Mouse (Mus musculus) stomach, embryonic 15.5 days (tissue): ENCODE data around the gene Tbc1d10b. TPM values are rescaled to one million over a fixed set of nuclear protein-coding genes. Genes with fewer than 3 reads are reported as not detected.

Source experiments
- ATAC-seq: fragments of 200-750 bp; cut with Nextera tagmentation; 2 replicates; pipeline ENCODE4 v1.8.0; 2017; ENCODE audit warnings: low read depth, moderate number of reproducible peaks, moderate TSS enrichment; ENCODE audit not compliant: insufficient read depth, low FRiP score
- H3K27ac ChIP-seq: fragments of 300-500 bp; sonication (generic); 2 replicates; pipeline ENCODE4 v1.5.1; 2015; ENCODE audit warnings: mild to moderate bottlenecking, inconsistent platforms
- H3K27me3 ChIP-seq: fragments of 300-500 bp; sonication (generic); replicated peaks from 2 replicates; pipeline ENCODE4 v1.6.1; 2015; ENCODE audit warnings: inconsistent platforms
- H3K36me3 ChIP-seq: fragments of 300-500 bp; sonication (generic); 2 replicates; pipeline ENCODE4 v1.6.1; 2015; ENCODE audit warnings: inconsistent platforms
- H3K4me1 ChIP-seq: fragments of 300-500 bp; sonication (generic); 2 replicates; pipeline ENCODE4 v1.6.1; 2015; ENCODE audit warnings: inconsistent platforms
- H3K4me2 ChIP-seq: fragments of 300-500 bp; sonication (generic); 2 replicates; pipeline ENCODE4 v1.6.1; 2015; ENCODE audit warnings: mild to moderate bottlenecking, inconsistent platforms
- H3K4me3 ChIP-seq: fragments of 300-500 bp; sonication (generic); replicated peaks from 2 replicates; pipeline ENCODE4 v1.5.1; 2015; ENCODE audit warnings: inconsistent platforms
- H3K9ac ChIP-seq: fragments of 300-500 bp; sonication (generic); 2 replicates; pipeline ENCODE4 v1.6.1; 2015; ENCODE audit warnings: inconsistent platforms
- H3K9me3 ChIP-seq: fragments of 300-500 bp; sonication (generic); 2 replicates; pipeline ENCODE4 v1.6.1; 2016; ENCODE audit warnings: inconsistent platforms
- WGBS: fragments of 180-500 bp; shearing (Covaris S2); methylation state at CpG from one replicate; pipeline ENCODE4 v1.1.7; 2015; 5-methylcytosine and 5-hydroxymethylcytosine counted together
- polyA plus RNA-seq: library from polyadenylated mRNA; unstranded; fragments of >200 nt; fragmentation: Nextera tagmentation; extraction: Ambion mirVana; gene quantifications from 2 replicates; pipeline ENCODE4 v1.2.1, GENCODE M21; 2015

Gene Tbc1d10b
- polyA plus RNA-seq, 1 experiment from 2014 or later, result 24.4 TPM

- Histone ChIP-seq H3K36me3 (no peaks in the 10 kb centered on the region), H3K27me3 (no peaks in the 10 kb centered on the region), H3K4me1 (no peaks in the 10 kb centered on the region), H3K4me3 (no peak overlapping the region), H3K9me3 (no peaks in the 10 kb centered on the region), H3K9ac (no peak overlapping the region), H3K27ac (no peak overlapping the region), H3K4me2 (no peak overlapping the region)
- ATAC-seq, result no peak
- 97% methylated on average over 3 of the region's 3 CpGs for WGBS
Observed at GRCm38 (mm10) chr7:127223106-127223505, 14.8 kb upstream of the Tbc1d10b start.

GRCm38 (mm10) chr7:127220440-127220839, 12.2 kb upstream of the Tbc1d10b start:
- H3K4me2 ChIP-seq, result no peak overlapping the region
- WGBS, result 71% methylated on average over 6 of the region's 6 CpGs
- H3K4me3 ChIP-seq, result no peak overlapping the region
- no peaks in the 10 kb centered on the region for H3K9me3 ChIP-seq
- H3K27me3 ChIP-seq, result no peaks in the 10 kb centered on the region
- H3K27ac ChIP-seq, result no peak overlapping the region
- 0 out of 2 replicates have a peak, but pooled peaks cover 3% of the 10 kb centered on the region for H3K4me1 ChIP-seq
- no peak for ATAC-seq
- H3K9ac ChIP-seq, result no peak overlapping the region
- no peaks in the 10 kb centered on the region for H3K36me3 ChIP-seq

- H3K4me1 ChIP-seq, result peaks cover 9% of the 10 kb centered on the region; the same call in 1 of the 2 replicates
- no peaks in the 10 kb centered on the region for H3K9me3 ChIP-seq
- no peaks in the 10 kb centered on the region for H3K36me3 ChIP-seq
- no peak overlapping the region for H3K4me3 ChIP-seq
- H3K4me2 ChIP-seq, result no peak overlapping the region
- H3K27ac ChIP-seq, result no peak overlapping the region
- H3K9ac ChIP-seq, result no peak overlapping the region
- no peaks in the 10 kb centered on the region for H3K27me3 ChIP-seq
- no peak for ATAC-seq
- WGBS, result 87% methylated on average over 4 of the region's 4 CpGs
Observed at GRCm38 (mm10) chr7:127218670-127219069, 10.4 kb upstream of the Tbc1d10b start.

- WGBS, result 69% methylated on average over 10 of the region's 10 CpGs
- no peaks in the 10 kb centered on the region for H3K36me3 ChIP-seq
- H3K4me3 ChIP-seq, result no peak overlapping the region
- no peak overlapping the region for H3K9ac ChIP-seq
- no peak overlapping the region for H3K27ac ChIP-seq
- no peaks in the 10 kb centered on the region for H3K27me3 ChIP-seq
- H3K4me1 ChIP-seq, result peaks cover 9% of the 10 kb centered on the region; the same call in 1 of the 2 replicates
- H3K4me2 ChIP-seq, result no peak overlapping the region
- no peaks in the 10 kb centered on the region for H3K9me3 ChIP-seq
- ATAC-seq, result no peak
Observed at GRCm38 (mm10) chr7:127217901-127218642, 9.8 kb upstream of the Tbc1d10b start.

GRCm38 (mm10) chr7:127217475-127217874, 9.2 kb upstream of the Tbc1d10b start:
- no peak overlapping the region for H3K9ac ChIP-seq
- WGBS, result 75% methylated on average over 6 of the region's 6 CpGs
- H3K27me3 ChIP-seq, result no peaks in the 10 kb centered on the region
- H3K36me3 ChIP-seq, result no peaks in the 10 kb centered on the region
- H3K4me2 ChIP-seq, result no peak overlapping the region
- H3K4me3 ChIP-seq, result no peak overlapping the region
- no peak for ATAC-seq
- no peaks in the 10 kb centered on the region for H3K9me3 ChIP-seq
- no peak overlapping the region for H3K27ac ChIP-seq
- H3K4me1 ChIP-seq, result peaks cover 9% of the 10 kb centered on the region; the same call in 1 of the 2 replicates

GRCm38 (mm10) chr7:127216307-127216706, 8.0 kb upstream of the Tbc1d10b start:
- peaks cover 9% of the 10 kb centered on the region; the same call in 1 of the 2 replicates for H3K4me1 ChIP-seq
- no peaks in the 10 kb centered on the region for H3K36me3 ChIP-seq
- no peaks in the 10 kb centered on the region for H3K27me3 ChIP-seq
- H3K27ac ChIP-seq, result no peak overlapping the region
- H3K9me3 ChIP-seq, result no peaks in the 10 kb centered on the region
- no peak overlapping the region for H3K4me3 ChIP-seq
- 90% methylated on average over 5 of the region's 5 CpGs for WGBS
- no peak overlapping the region for H3K9ac ChIP-seq
- ATAC-seq, result no peak
- no peak overlapping the region for H3K4me2 ChIP-seq

- H3K27ac ChIP-seq, result no peak overlapping the region
- no peaks in the 10 kb centered on the region for H3K27me3 ChIP-seq
- peak overlapping the region; percentile 6; the same call in 1 of the 2 replicates for H3K9ac ChIP-seq
- peaks cover 9% of the 10 kb centered on the region; the same call in 1 of the 2 replicates for H3K4me1 ChIP-seq
- 22% methylated on average over 33 of the region's 33 CpGs for WGBS
- ATAC-seq, result peak; percentile 44; the same call in 1 of the 2 replicates
- no peaks in the 10 kb centered on the region for H3K9me3 ChIP-seq
- H3K4me2 ChIP-seq, result peak overlapping the region; percentile 69
- peak overlapping the region; percentile 35 for H3K4me3 ChIP-seq
- no peaks in the 10 kb centered on the region for H3K36me3 ChIP-seq
Observed at GRCm38 (mm10) chr7:127214981-127215871, 7.0 kb upstream of the Tbc1d10b start.

- 44% methylated on average over 21 of the region's 21 CpGs for WGBS
- no peaks in the 10 kb centered on the region for H3K9me3 ChIP-seq
- H3K27me3 ChIP-seq, result no peaks in the 10 kb centered on the region
- ATAC-seq, result no peak
- no peaks in the 10 kb centered on the region for H3K36me3 ChIP-seq
- H3K9ac ChIP-seq, result no peak overlapping the region
- H3K27ac ChIP-seq, result no peak overlapping the region
- peaks cover 11% of the 10 kb centered on the region; the same call in 1 of the 2 replicates for H3K4me1 ChIP-seq
- peak overlapping the region; percentile 69 for H3K4me2 ChIP-seq
- H3K4me3 ChIP-seq, result peak overlapping the region; percentile 35
Observed at GRCm38 (mm10) chr7:127214521-127214920, 6.3 kb upstream of the Tbc1d10b start.

GRCm38 (mm10) chr7:127213930-127214329, 5.7 kb upstream of the Tbc1d10b start:
- no peaks in the 10 kb centered on the region for H3K27me3 ChIP-seq
- no peak overlapping the region for H3K9ac ChIP-seq
- 57% methylated on average over 12 of the region's 12 CpGs for WGBS
- H3K27ac ChIP-seq, result no peak overlapping the region
- no peak overlapping the region for H3K4me3 ChIP-seq
- no peaks in the 10 kb centered on the region for H3K36me3 ChIP-seq
- no peak overlapping the region; the same call in 1 of the 2 replicates for H3K4me2 ChIP-seq
- H3K9me3 ChIP-seq, result no peaks in the 10 kb centered on the region
- H3K4me1 ChIP-seq, result peaks cover 11% of the 10 kb centered on the region; the same call in 1 of the 2 replicates
- no peak for ATAC-seq

GRCm38 (mm10) chr7:127213485-127213884, 5.2 kb upstream of the Tbc1d10b start:
- Histone ChIP-seq H3K9me3 (no peaks in the 10 kb centered on the region), H3K9ac (no peak overlapping the region), H3K4me2 (no peak overlapping the region), H3K36me3 (no peaks in the 10 kb centered on the region), H3K4me1 (peaks cover 11% of the 10 kb centered on the region; the same call in 1 of the 2 replicates), H3K4me3 (no peak overlapping the region), H3K27ac (no peak overlapping the region), H3K27me3 (no peaks in the 10 kb centered on the region)
- no peak for ATAC-seq
- WGBS, result 40% methylated on average over 7 of the region's 7 CpGs

GRCm38 (mm10) chr7:127212432-127213250, 4.4 kb upstream of the Tbc1d10b start:
- Histone ChIP-seq H3K36me3 (no peaks in the 10 kb centered on the region), H3K27me3 (no peaks in the 10 kb centered on the region), H3K9ac (no peak overlapping the region), H3K4me1 (peaks cover 9% of the 10 kb centered on the region; the same call in 1 of the 2 replicates), H3K9me3 (no peaks in the 10 kb centered on the region), H3K27ac (no peak overlapping the region), H3K4me3 (no peak overlapping the region), H3K4me2 (no peak overlapping the region)
- WGBS, result 87% methylated on average over 12 of the region's 12 CpGs
- no peak for ATAC-seq
